Mouse (Mus musculus): ENCODE measurements around the gene Zfp456. TPM values are rescaled to one million over a fixed set of nuclear protein-coding genes. Genes with fewer than 3 reads are reported as not detected.

Zfp456 gene
- total RNA-seq, 2 experiments from 2014 or later: 0.88 to 1.2 TPM

Other genes with a start within 250 kb of the Zfp456 start
- gene Rsl1, start 202.6 kb downstream of the Zfp456 start, total RNA-seq (2021): 1 to 10 TPM; 2.9 to 3.8 TPM
- under 1 TPM; 0.84 to 0.96 TPM for gene Zfp455, start 181.3 kb downstream of the Zfp456 start, total RNA-seq (2021)
- 1 to 10 TPM; 1.3 to 3.0 TPM for gene Zfp458, start 97.3 kb downstream of the Zfp456 start, total RNA-seq (2021)
- 1 to 10 TPM; 3.6 to 3.7 TPM for gene Zfp457, start 69.3 kb downstream of the Zfp456 start, total RNA-seq (2021)
- gene Zfp595, start 43.2 kb downstream of the Zfp456 start, total RNA-seq (2021): 1 to 10 TPM; 1.6 to 2.2 TPM
- gene Gm28044, start 15.3 kb downstream of the Zfp456 start, total RNA-seq (2021): 1 to 10 TPM; 2.3 to 2.5 TPM
- 1 to 10 TPM; 1.2 to 1.5 TPM for gene Zfp953, start 15.2 kb downstream of the Zfp456 start, total RNA-seq (2021)
- gene Gm28041, start 77 bp downstream of the Zfp456 start, total RNA-seq (2021): 1 to 10 TPM in 1 of 2 experiments, under 1 TPM in 1; 0.70 to 2.1 TPM
- gene Zfp429, start 24.0 kb upstream of the Zfp456 start, total RNA-seq (2021): 1 to 10 TPM; 1.6 to 1.9 TPM
- under 1 TPM; 0.26 to 0.48 TPM for gene Zfp459, start 45.6 kb upstream of the Zfp456 start, total RNA-seq (2021)
- gene Zfp874a, start 75.8 kb upstream of the Zfp456 start, total RNA-seq (2021): 1 to 10 TPM; 7.1 to 7.8 TPM
- gene Zfp874b, start 108.4 kb upstream of the Zfp456 start, total RNA-seq (2021): 10 to 100 TPM; 17.0 to 19.5 TPM
- 1 to 10 TPM; 3.8 to 4.6 TPM for gene Zfp58, start 124.7 kb upstream of the Zfp456 start, total RNA-seq (2021)
- not detected for gene Gm26965, start 150.3 kb upstream of the Zfp456 start, total RNA-seq (2021)
- 10 to 100 TPM in 1 of 2 experiments, 1 to 10 TPM in 1; 5.9 to 11.1 TPM for gene Zfp87, start 150.4 kb upstream of the Zfp456 start, total RNA-seq (2021)
- 1 to 10 TPM; 3.5 to 3.9 TPM for gene Zfp748, start 178.0 kb upstream of the Zfp456 start, total RNA-seq (2021)
- gene Zfp729b, start 233.9 kb upstream of the Zfp456 start, total RNA-seq (2021): 1 to 10 TPM; 4.0 to 5.6 TPM